Mouse (Mus musculus): ENCODE data around the gene Slc6a16. TPM values are rescaled to one million over a fixed set of nuclear protein-coding genes. Genes with fewer than 3 reads are reported as not detected.

Slc6a16 gene
- not detected for polyA plus RNA-seq (2017; shearing (Covaris generic))

GRCm38 (mm10) chr7:45240633-45241388 lies at the start of gene Slc6a16:
TSS of gene Slc6a16 (plus strand) at chr7:45241085.

GRCm38 (mm10) chr7:45204380-45205143 lies 36.3 kb upstream of the Slc6a16 start, which contains the start of gene Ccdc155:
TSS of gene Ccdc155 (minus strand) at chr7:45204892.

GRCm38 (mm10) chr7:45211851-45212251 lies 29.0 kb upstream of the Slc6a16 start, which contains the start of gene Dkkl1:
TSS of gene Dkkl1 (minus strand) at chr7:45212147.

GRCm38 (mm10) chr7:45215673-45216441 lies 25.0 kb upstream of the Slc6a16 start, which contains the start of gene Tead2:
TSS of gene Tead2 (plus strand) at chr7:45215753.

GRCm38 (mm10) chr7:45238723-45239496 lies 2.0 kb upstream of the Slc6a16 start, which contains the start of gene Cd37:
TSS of gene Cd37 (minus strand) at chr7:45239115.

GRCm38 (mm10) chr7:45277136-45277760 lies 36.4 kb downstream of the Slc6a16 start, which contains the start of gene Slc6a21:
TSS of gene Slc6a21 (plus strand) at chr7:45277513.

Other genes starting within 250 kb of the Slc6a16 start
- gene Irf3, start 243.4 kb upstream of the Slc6a16 start, polyA plus RNA-seq (2017; shearing (Covaris generic)), result 257 TPM
- 32.8 TPM for gene Bcl2l12, start 242.4 kb upstream of the Slc6a16 start, polyA plus RNA-seq (2017; shearing (Covaris generic))
- gene Scaf1, start 224.7 kb upstream of the Slc6a16 start, polyA plus RNA-seq (2017; shearing (Covaris generic)), result 30.0 TPM
- gene Rras, start 223.1 kb upstream of the Slc6a16 start, polyA plus RNA-seq (2017; shearing (Covaris generic)), result 8.7 TPM
- gene Prr12, start 188.2 kb upstream of the Slc6a16 start, polyA plus RNA-seq (2017; shearing (Covaris generic)), result 4.7 TPM
- gene Nosip, start 178.7 kb upstream of the Slc6a16 start, polyA plus RNA-seq (2017; shearing (Covaris generic)), result 126 TPM
- gene Prrg2, start 178.4 kb upstream of the Slc6a16 start, polyA plus RNA-seq (2017; shearing (Covaris generic)), result 3.9 TPM
- 124 TPM for gene Rcn3, start 148.9 kb upstream of the Slc6a16 start, polyA plus RNA-seq (2017; shearing (Covaris generic))
- 6.3 TPM for gene Fcgrt, start 137.2 kb upstream of the Slc6a16 start, polyA plus RNA-seq (2017; shearing (Covaris generic))
- gene Rps11, start 116.6 kb upstream of the Slc6a16 start, polyA plus RNA-seq (2017; shearing (Covaris generic)), result 3,104 TPM
- gene Rpl13a, start 112.3 kb upstream of the Slc6a16 start, polyA plus RNA-seq (2017; shearing (Covaris generic)), result 2,649 TPM
- not detected for gene Gm45713, start 104.9 kb upstream of the Slc6a16 start, polyA plus RNA-seq (2017; shearing (Covaris generic))
- gene Flt3l, start 104.7 kb upstream of the Slc6a16 start, polyA plus RNA-seq (2017; shearing (Covaris generic)), result 220 TPM
- gene Pih1d1, start 86.8 kb upstream of the Slc6a16 start, polyA plus RNA-seq (2017; shearing (Covaris generic)), result 55.1 TPM
- 64.8 TPM for gene Aldh16a1, start 86.5 kb upstream of the Slc6a16 start, polyA plus RNA-seq (2017; shearing (Covaris generic))
- gene Slc17a7, start 77.1 kb upstream of the Slc6a16 start, polyA plus RNA-seq (2017; shearing (Covaris generic)), result not detected
- gene Gfy, start 61.5 kb upstream of the Slc6a16 start, polyA plus RNA-seq (2017; shearing (Covaris generic)), result not detected
- gene Pth2, start 60.1 kb upstream of the Slc6a16 start, polyA plus RNA-seq (2017; shearing (Covaris generic)), result not detected
- gene Ccdc155, start 36.2 kb upstream of the Slc6a16 start, polyA plus RNA-seq (2017; shearing (Covaris generic)), result 0.12 TPM
- gene Dkkl1, start 28.9 kb upstream of the Slc6a16 start, polyA plus RNA-seq (2017; shearing (Covaris generic)), result 16.3 TPM
- 3.0 TPM for gene Tead2, start 25.3 kb upstream of the Slc6a16 start, polyA plus RNA-seq (2017; shearing (Covaris generic))
- gene Cd37, start 2.0 kb upstream of the Slc6a16 start, polyA plus RNA-seq (2017; shearing (Covaris generic)), result 641 TPM
- not detected for gene Slc6a21, start 36.4 kb downstream of the Slc6a16 start, polyA plus RNA-seq (2017; shearing (Covaris generic))
- 11.7 TPM for gene Trpm4, start 92.7 kb downstream of the Slc6a16 start, polyA plus RNA-seq (2017; shearing (Covaris generic))
- gene Hrc, start 94.2 kb downstream of the Slc6a16 start, polyA plus RNA-seq (2017; shearing (Covaris generic)), result not detected
- 0.12 TPM for gene Ppfia3, start 125.9 kb downstream of the Slc6a16 start, polyA plus RNA-seq (2017; shearing (Covaris generic))
- 0.89 TPM for gene Lin7b, start 129.5 kb downstream of the Slc6a16 start, polyA plus RNA-seq (2017; shearing (Covaris generic))
- 263 TPM for gene Snrnp70, start 154.7 kb downstream of the Slc6a16 start, polyA plus RNA-seq (2017; shearing (Covaris generic))
- not detected for gene Kcna7, start 164.6 kb downstream of the Slc6a16 start, polyA plus RNA-seq (2017; shearing (Covaris generic))
- gene Ntf5, start 172.6 kb downstream of the Slc6a16 start, polyA plus RNA-seq (2017; shearing (Covaris generic)), result 0.92 TPM
- not detected for gene Lhb, start 179.7 kb downstream of the Slc6a16 start, polyA plus RNA-seq (2017; shearing (Covaris generic))
- gene Gys1, start 193.8 kb downstream of the Slc6a16 start, polyA plus RNA-seq (2017; shearing (Covaris generic)), result 19.6 TPM
- gene Ruvbl2, start 197.0 kb downstream of the Slc6a16 start, polyA plus RNA-seq (2017; shearing (Covaris generic)), result 67.2 TPM
- 2,196 TPM for gene Ftl1, start 218.8 kb downstream of the Slc6a16 start, polyA plus RNA-seq (2017; shearing (Covaris generic))
- gene Bax, start 225.8 kb downstream of the Slc6a16 start, polyA plus RNA-seq (2017; shearing (Covaris generic)), result 249 TPM
- gene Tulp2, start 240.8 kb downstream of the Slc6a16 start, polyA plus RNA-seq (2017; shearing (Covaris generic)), result 1.7 TPM
- 0.88 TPM for gene Gm45808, start 245.7 kb downstream of the Slc6a16 start, polyA plus RNA-seq (2017; shearing (Covaris generic))
- 1.0 TPM for gene Dhdh, start 247.7 kb downstream of the Slc6a16 start, polyA plus RNA-seq (2017; shearing (Covaris generic))